Mouse (Mus musculus) testis, adult 2 months (tissue): Measurements from ENCODE around the gene Glrx3.

Experiments
- CTCF ChIP-seq: fragments of 200-500 bp; IDR thresholded peaks from 2 replicates; pipeline ENCODE4 v1.5.1; 2012; ENCODE audit warnings: low read depth, mild to moderate bottlenecking, inconsistent platforms, low read length, moderate library complexity; ENCODE audit not compliant: control insufficient read depth, insufficient read depth, insufficient replicate concordance
- POLR2A ChIP-seq: fragments of 200-500 bp; IDR thresholded peaks from 2 replicates; pipeline ENCODE4 v1.6.1; 2012; ENCODE audit warnings: low read depth, mild to moderate bottlenecking, inconsistent platforms, low read length, moderate library complexity; ENCODE audit not compliant: control insufficient read depth

DNA sequence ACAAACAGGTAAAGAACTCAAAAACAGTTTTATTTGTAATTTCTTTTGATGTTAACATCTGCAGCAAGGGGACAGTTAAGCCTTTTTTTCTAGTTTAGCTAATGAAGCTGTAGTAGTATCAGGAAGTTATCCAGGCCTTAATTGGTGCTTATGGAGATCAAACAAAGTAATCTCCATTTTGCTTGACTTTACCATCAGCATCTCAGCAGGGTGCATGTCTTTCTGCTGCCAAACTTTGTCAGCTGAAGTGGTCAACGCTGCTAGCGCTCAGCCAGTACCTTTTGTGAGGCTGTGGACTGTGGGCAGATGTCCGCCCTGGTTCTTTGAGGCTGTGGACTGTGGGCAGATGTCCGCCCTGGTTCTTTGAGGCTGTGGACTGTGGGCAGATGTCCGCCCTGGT lies 24.0 kb downstream of the Glrx3 start:
- no peak for TF ChIP-seq CTCF
- TF ChIP-seq POLR2A = no peak
